Mouse (Mus musculus) bone marrow macrophage, adult 2 months (primary cell): ENCODE results near the gene H2-DMb1. TPM values are rescaled to one million over a fixed set of nuclear protein-coding genes. Genes with fewer than 3 reads are reported as not detected.
A peak's percentile ranks its signal among the peaks of the same experiment; 100 is the strongest.

ENCODE experiments used
- H3K27ac ChIP-seq: 2 replicates; pipeline ENCODE4 v1.5.1; 2012; ENCODE audit warnings: low read depth, low read length; ENCODE audit not compliant: insufficient read depth
- H3K4me1 ChIP-seq: 2 replicates; pipeline ENCODE4 v1.6.1; 2012; ENCODE audit warnings: low read length; ENCODE audit not compliant: control insufficient read depth, insufficient read depth
- H3K4me3 ChIP-seq: 2 replicates; pipeline ENCODE4 v1.5.1; 2012; ENCODE audit warnings: mild to moderate bottlenecking, low read length, moderate library complexity; ENCODE audit not compliant: insufficient read depth
- CTCF ChIP-seq: IDR thresholded peaks from 2 replicates; pipeline ENCODE4 v1.5.1; 2012; ENCODE audit warnings: low read depth, mild to moderate bottlenecking, low read length, moderate library complexity
- POLR2A ChIP-seq: IDR thresholded peaks from 2 replicates; pipeline ENCODE4 v1.6.1; 2012; ENCODE audit warnings: mild to moderate bottlenecking, low read depth, low read length, borderline replicate concordance
- polyA plus RNA-seq: library from polyadenylated mRNA; stranded (reverse); fragments of >200 nt; gene quantifications from 2 replicates; pipeline ENCODE4 v1.2.4, GENCODE M21; 2012; ENCODE audit not compliant: missing spikeins, insufficient read depth, insufficient read length

The H2-DMb1 gene
- polyA plus RNA-seq, 1 experiment: 232 TPM

DNA sequence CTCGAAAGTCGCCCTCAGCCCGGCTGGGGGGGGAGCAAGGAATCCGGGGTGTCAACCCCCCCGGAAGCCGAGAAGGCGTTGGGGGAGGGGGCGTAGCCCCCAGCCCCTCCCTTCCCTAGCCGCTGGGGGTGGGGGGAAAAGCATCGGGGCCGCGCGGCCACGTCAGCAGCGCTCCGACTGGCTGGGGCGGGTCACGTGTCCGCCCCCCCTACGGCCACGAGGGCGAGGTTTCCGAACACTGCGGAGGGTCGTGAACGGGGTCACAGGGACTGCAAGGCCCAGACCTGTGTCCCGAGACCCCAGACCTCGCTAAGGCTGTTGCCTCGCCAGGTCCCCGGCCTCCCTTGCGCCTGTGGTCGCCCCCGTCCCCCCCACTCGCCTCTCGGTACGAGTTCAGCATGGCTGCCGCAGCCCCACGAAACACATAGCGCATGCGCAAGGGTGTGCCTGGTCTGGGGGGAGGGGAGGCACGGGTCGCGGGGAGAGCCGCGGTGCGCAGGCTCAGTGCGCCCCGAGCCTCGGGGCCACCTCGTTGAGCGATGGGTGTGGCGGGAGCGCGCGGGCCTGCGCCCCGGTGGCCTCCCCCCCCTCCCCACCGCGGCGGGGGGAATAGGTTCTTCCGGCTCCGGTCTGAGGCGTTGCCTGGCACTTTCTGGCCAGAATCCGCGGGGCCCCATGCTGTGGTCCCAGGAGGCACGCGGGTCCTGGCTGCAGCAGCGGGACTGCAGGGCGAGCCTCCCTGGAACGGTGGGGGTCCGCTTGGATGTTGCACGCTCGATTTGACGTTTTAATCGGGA, 30.5 kb upstream of the H2-DMb1 start, which contains the start of gene Brd2:
Gene Brd2, minus strand, starts transcription at position 447 of the 797 bp plus-strand sequence.
- Histone ChIP-seq H3K4me3 (peak within 1 kb of the TSS; percentile 87), H3K27ac (peak within 1 kb of the TSS; percentile 100), H3K4me1 (peaks cover 19% of the 10 kb centered on the region)
- TF ChIP-seq POLR2A: no peak
- no peak for TF ChIP-seq CTCF

- Histone ChIP-seq H3K27ac (peak overlapping the region; percentile 94), H3K4me1 (peaks cover 26% of the 10 kb centered on the region), H3K4me3 (peak overlapping the region; percentile 87)
- TF ChIP-seq POLR2A: no peak
- TF ChIP-seq CTCF: no peak
Measured at GRCm38 (mm10) chr17:34123111-34123510, 29.8 kb upstream of the H2-DMb1 start.

DNA sequence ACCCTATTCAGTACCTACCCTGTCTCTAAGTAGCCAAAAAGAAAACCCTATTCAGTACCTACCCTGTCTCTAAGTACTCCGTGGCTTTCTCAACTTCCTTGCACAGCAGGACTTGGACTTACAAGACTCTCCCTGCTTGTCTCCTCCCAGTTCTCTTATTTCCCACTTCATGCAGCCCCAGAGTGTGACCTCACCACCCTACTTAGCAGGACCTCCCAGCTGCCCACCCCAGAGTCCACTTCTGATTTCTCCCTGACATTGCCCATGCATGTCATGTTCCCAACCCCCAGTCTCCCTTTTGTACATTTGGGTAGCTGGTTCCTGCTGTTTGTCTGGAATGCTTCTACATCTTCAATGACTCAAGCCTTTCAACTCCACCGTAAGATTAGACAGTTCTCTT, 29.4 kb upstream of the H2-DMb1 start:
- Histone ChIP-seq H3K4me1 (peaks cover 26% of the 10 kb centered on the region), H3K4me3 (peak overlapping the region; percentile 87), H3K27ac (peak overlapping the region; percentile 94)
- TF ChIP-seq POLR2A: no peak
- TF ChIP-seq CTCF: no peak

- TF ChIP-seq CTCF: no peak
- Histone ChIP-seq H3K4me1 (peaks cover 26% of the 10 kb centered on the region), H3K27ac (peak overlapping the region; percentile 94), H3K4me3 (peak overlapping the region; percentile 87)
Measured at GRCm38 (mm10) chr17:34124649-34125048, 28.2 kb upstream of the H2-DMb1 start.

DNA sequence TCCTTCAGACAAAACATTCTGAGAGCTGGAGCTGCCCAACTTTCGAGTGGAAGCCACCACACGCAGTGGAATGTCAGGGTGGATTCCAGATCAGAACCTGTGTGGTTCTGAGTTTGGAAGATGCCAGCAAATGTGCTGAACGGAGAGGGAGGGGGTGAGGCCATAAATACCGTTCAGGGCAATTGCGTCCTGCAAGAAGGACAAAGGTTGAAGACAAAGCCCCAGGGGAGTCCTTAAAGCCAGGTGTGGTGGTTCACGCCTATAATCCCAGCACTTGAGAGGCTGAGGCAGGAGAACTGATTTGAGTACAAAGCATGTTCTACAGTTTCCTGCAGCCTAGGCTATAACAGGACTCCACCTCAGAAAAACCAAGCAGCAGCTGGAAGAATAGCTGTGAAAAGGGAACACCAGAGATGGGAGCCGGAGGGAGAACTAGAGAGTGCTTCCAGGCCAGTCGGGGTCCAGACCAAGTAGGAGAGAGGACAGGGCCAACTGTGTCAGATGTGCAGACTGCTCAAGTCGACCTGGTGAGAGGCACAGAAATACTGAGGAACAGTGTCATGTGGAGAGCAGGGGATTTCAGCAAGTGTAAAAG, 25.9 kb upstream of the H2-DMb1 start:
- Histone ChIP-seq H3K4me3 (no peak overlapping the region), H3K27ac (no peak overlapping the region), H3K4me1 (peaks cover 26% of the 10 kb centered on the region)
- TF ChIP-seq CTCF: no peak
- TF ChIP-seq POLR2A: no peak

DNA sequence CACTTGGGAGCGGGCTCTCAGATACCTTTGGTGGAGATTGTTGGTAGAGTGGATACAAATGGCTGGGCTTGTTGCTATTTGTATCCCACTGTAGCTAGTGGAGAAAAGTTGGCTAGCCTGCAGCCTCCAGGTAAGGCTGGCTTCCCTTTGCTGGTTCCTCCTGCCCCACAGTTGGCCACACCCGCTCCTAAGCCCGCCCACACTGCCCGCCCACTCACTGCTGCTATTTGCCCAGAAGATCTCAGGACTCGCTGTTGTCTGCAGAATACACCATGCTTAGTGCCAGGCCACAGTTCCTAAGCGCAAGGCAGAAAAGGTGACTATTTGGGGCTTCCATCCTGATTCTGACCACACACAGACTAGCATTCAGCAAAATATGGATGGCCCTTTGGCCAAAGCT, 25.4 kb upstream of the H2-DMb1 start:
- Histone ChIP-seq H3K4me3 (no peak overlapping the region), H3K27ac (no peak overlapping the region), H3K4me1 (peaks cover 26% of the 10 kb centered on the region)
- TF ChIP-seq CTCF (no peak), POLR2A (no peak)

DNA sequence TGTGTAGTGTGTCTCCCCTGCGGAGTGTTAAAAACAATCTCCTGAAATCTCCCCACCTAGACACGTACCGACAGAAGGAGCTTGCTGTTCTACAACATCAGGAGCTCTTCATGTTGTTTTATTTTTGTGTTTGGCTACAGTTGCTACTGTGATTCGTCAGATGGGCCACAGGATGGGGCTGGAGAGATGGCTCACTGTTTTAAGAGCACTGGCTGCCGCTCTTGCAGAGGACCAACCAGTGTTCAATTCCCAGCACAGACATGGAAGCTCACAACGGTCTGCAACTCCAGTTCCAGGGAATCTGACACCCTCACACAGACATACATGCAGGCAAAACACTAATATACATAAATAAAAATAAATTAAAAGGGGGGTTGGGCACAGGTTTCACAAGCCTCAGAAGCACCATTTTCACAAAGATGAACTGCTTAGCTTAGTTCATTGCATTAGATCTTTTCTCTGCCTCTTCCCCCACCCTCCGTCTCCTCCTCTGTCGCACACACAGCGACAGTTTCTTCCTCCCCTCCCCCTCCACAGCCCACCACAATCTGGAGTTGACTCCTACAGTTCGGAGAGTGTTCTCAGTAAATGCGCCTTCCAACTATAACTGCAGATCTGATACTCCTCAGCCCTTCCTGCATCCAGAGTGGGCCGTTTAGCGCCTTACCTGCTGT, 24.5 kb upstream of the H2-DMb1 start:
- H3K4me1 ChIP-seq: peaks cover 26% of the 10 kb centered on the region
- no peak overlapping the region for H3K27ac ChIP-seq
- TF ChIP-seq CTCF (no peak), POLR2A (no peak)
- H3K4me3 ChIP-seq: no peak overlapping the region

DNA sequence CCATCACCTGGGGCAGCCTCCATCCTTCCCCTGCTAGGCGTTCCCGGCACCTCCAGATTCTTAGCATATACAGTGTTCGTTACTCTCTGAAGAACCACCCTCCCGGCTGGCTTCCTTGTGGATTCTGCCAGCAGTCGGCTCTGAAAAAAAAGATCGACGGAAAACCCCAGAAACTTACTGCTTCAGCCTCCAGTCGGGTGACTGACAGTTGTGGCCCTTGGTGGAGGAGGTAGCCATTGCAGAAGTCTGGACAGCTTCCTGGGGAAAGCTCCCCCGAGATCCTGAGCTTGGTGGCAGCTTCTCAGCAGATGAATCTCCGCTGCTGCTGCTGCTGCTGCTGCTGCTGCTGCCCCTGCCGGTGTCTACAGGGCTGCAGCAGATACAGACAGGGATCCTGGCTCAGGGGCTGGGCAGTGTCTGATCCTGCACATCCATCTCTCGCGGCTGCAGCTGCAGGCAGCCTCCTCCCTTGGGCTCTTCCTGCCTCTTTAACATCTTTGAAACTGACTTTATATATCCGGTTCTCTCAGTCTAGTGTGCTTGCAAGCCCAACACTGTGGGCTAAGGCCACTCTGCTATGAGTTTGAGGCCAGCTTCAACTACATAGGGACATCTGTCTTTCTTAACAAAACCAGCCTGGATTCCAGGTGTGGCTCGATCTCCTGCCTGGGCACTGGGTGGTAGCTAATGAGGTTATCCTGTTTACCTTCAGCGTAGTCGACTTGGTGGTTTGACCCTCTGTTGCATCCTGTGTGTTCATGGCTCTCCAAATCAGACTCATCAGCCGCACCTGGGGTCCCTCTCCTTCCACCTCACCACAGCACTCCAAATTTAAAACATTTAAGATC, 23.7 kb upstream of the H2-DMb1 start:
- TF ChIP-seq POLR2A: no peak
- TF ChIP-seq CTCF: no peak

More for the DNA sequence above, 23.7 kb upstream of the H2-DMb1 start:
- Histone ChIP-seq H3K27ac (no peak overlapping the region), H3K4me1 (peaks cover 26% of the 10 kb centered on the region), H3K4me3 (no peak overlapping the region)
